Mouse (Mus musculus): Measurements from ENCODE around the gene Ckmt1. TPM values are rescaled to one million over a fixed set of nuclear protein-coding genes. Genes with fewer than 3 reads are reported as not detected.
"Not testable (repeated sequence)": the region's sequence is repeated elsewhere in the genome, so short reads cannot be mapped to it uniquely, and the experiment has no call there.

Ckmt1 gene
- polyA plus RNA-seq, 1 experiment from 2014 or later = 108 TPM

- not testable (repeated sequence) for H3K4me1 ChIP-seq (ENCODE audit: control insufficient read depth, insufficient read depth, low read length); ATAC-seq; H3K27me3 ChIP-seq (ENCODE audit: control insufficient read depth, insufficient read depth, low read depth, low read length); H3K9me3 ChIP-seq (replicated peaks; ENCODE audit: control insufficient read depth, low read length, poor library complexity, severe bottlenecking); H3K27ac ChIP-seq (ENCODE audit: low read length); H3K4me2 ChIP-seq (ENCODE audit: low read length); H3K36me3 ChIP-seq (ENCODE audit: control insufficient read depth, insufficient read depth, low read length); H3K9ac ChIP-seq (ENCODE audit: low read depth, low read length); H3K4me3 ChIP-seq (ENCODE audit: low read depth, low read length)
- 99% methylated on average over 14 of the region's 17 CpGs for WGBS
These were observed 29.6 kb downstream of the Ckmt1 start, which contains the start of gene Strc for GRCm38 (mm10) chr2:121386961-121387575. Gene Strc, minus strand, starts transcription at chr2:121387168.

GRCm38 (mm10) chr2:121396624-121397023 lies 39.1 kb downstream of the Ckmt1 start:
- H3K9ac ChIP-seq (ENCODE audit: low read depth, low read length) = no peak overlapping the region
- H3K4me1 ChIP-seq (ENCODE audit: control insufficient read depth, insufficient read depth, low read length) = no peaks in the 10 kb centered on the region
- 14% methylated on average over 8 of the region's 8 CpGs for WGBS
- no peaks in the 10 kb centered on the region for H3K36me3 ChIP-seq (ENCODE audit: control insufficient read depth, insufficient read depth, low read length)
- H3K4me2 ChIP-seq (ENCODE audit: low read length) = no peak overlapping the region
- no peaks in the 10 kb centered on the region for H3K27me3 ChIP-seq (ENCODE audit: control insufficient read depth, insufficient read depth, low read depth, low read length)
- no peak for ATAC-seq
- no peaks in the 10 kb centered on the region for H3K9me3 ChIP-seq (replicated peaks; ENCODE audit: control insufficient read depth, low read length, poor library complexity, severe bottlenecking)
- no peak overlapping the region for H3K27ac ChIP-seq (ENCODE audit: low read length)
- H3K4me3 ChIP-seq (ENCODE audit: low read depth, low read length) = no peak overlapping the region

- no peaks in the 10 kb centered on the region for H3K4me1 ChIP-seq (ENCODE audit: control insufficient read depth, insufficient read depth, low read length)
- H3K4me2 ChIP-seq (ENCODE audit: low read length) = no peak overlapping the region
- no peak for ATAC-seq
- H3K36me3 ChIP-seq (ENCODE audit: control insufficient read depth, insufficient read depth, low read length) = no peaks in the 10 kb centered on the region
- no peak overlapping the region for H3K4me3 ChIP-seq (ENCODE audit: low read depth, low read length)
- no peak overlapping the region for H3K9ac ChIP-seq (ENCODE audit: low read depth, low read length)
- no peak overlapping the region for H3K27ac ChIP-seq (ENCODE audit: low read length)
- no peaks in the 10 kb centered on the region for H3K27me3 ChIP-seq (ENCODE audit: control insufficient read depth, insufficient read depth, low read depth, low read length)
- no peaks in the 10 kb centered on the region for H3K9me3 ChIP-seq (replicated peaks; ENCODE audit: control insufficient read depth, low read length, poor library complexity, severe bottlenecking)
These were observed 45.8 kb downstream of the Ckmt1 start for GRCm38 (mm10) chr2:121403296-121403695.

GRCm38 (mm10) chr2:121408160-121408559 lies 50.6 kb downstream of the Ckmt1 start:
- Histone ChIP-seq H3K4me2 (ENCODE audit: low read length) (no peak overlapping the region), H3K27me3 (ENCODE audit: control insufficient read depth, insufficient read depth, low read depth, low read length) (no peaks in the 10 kb centered on the region), H3K4me1 (ENCODE audit: control insufficient read depth, insufficient read depth, low read length) (peaks cover 6% of the 10 kb centered on the region), H3K9ac (ENCODE audit: low read depth, low read length) (no peak overlapping the region), H3K36me3 (ENCODE audit: control insufficient read depth, insufficient read depth, low read length) (no peaks in the 10 kb centered on the region), H3K4me3 (ENCODE audit: low read depth, low read length) (no peak overlapping the region), H3K9me3 (replicated peaks; ENCODE audit: control insufficient read depth, low read length, poor library complexity, severe bottlenecking) (no peaks in the 10 kb centered on the region), H3K27ac (ENCODE audit: low read length) (no peak overlapping the region)
- ATAC-seq = no peak
- WGBS = 31% methylated on average over 4 of the region's 4 CpGs

- 11% methylated on average over 4 of the region's 4 CpGs for WGBS
- no peaks in the 10 kb centered on the region for H3K9me3 ChIP-seq (replicated peaks; ENCODE audit: control insufficient read depth, low read length, poor library complexity, severe bottlenecking)
- no peaks in the 10 kb centered on the region for H3K27me3 ChIP-seq (ENCODE audit: control insufficient read depth, insufficient read depth, low read depth, low read length)
- ATAC-seq = peak; percentile 16; the same call in 1 of the 2 replicates
- peak overlapping the region; percentile 64 for H3K4me2 ChIP-seq (ENCODE audit: low read length)
- peak overlapping the region; percentile 99 for H3K4me3 ChIP-seq (ENCODE audit: low read depth, low read length)
- H3K4me1 ChIP-seq (ENCODE audit: control insufficient read depth, insufficient read depth, low read length) = peaks cover 26% of the 10 kb centered on the region
- peak overlapping the region; percentile 94 for H3K27ac ChIP-seq (ENCODE audit: low read length)
- no peaks in the 10 kb centered on the region for H3K36me3 ChIP-seq (ENCODE audit: control insufficient read depth, insufficient read depth, low read length)
- peak overlapping the region; percentile 96 for H3K9ac ChIP-seq (ENCODE audit: low read depth, low read length)
These were observed 55.4 kb downstream of the Ckmt1 start for GRCm38 (mm10) chr2:121412843-121413386.

Other genes with a start within 250 kb of the Ckmt1 start
- not detected in 2 replicates for gene Tgm7, start 247.9 kb upstream of the Ckmt1 start, polyA plus RNA-seq (2015; fragmentation: Nextera tagmentation; extraction: Ambion mirVana)
- gene Adal, start 217.3 kb upstream of the Ckmt1 start, polyA plus RNA-seq (2015; fragmentation: Nextera tagmentation; extraction: Ambion mirVana) = 24.3 and 30.3 TPM in 2 replicates
- 20.3 and 20.4 TPM in 2 replicates for gene Lcmt2, start 217.1 kb upstream of the Ckmt1 start, polyA plus RNA-seq (2015; fragmentation: Nextera tagmentation; extraction: Ambion mirVana)
- 50.4 and 53.9 TPM in 2 replicates for gene Tubgcp4, start 187.1 kb upstream of the Ckmt1 start, polyA plus RNA-seq (2015; fragmentation: Nextera tagmentation; extraction: Ambion mirVana)
- gene Zscan29, start 186.6 kb upstream of the Ckmt1 start, polyA plus RNA-seq (2015; fragmentation: Nextera tagmentation; extraction: Ambion mirVana) = 6.8 and 7.0 TPM in 2 replicates
- 170 and 193 TPM in 2 replicates for gene Trp53bp1, start 86.3 kb upstream of the Ckmt1 start, polyA plus RNA-seq (2015; fragmentation: Nextera tagmentation; extraction: Ambion mirVana)
- gene Map1a, start 68.1 kb upstream of the Ckmt1 start, polyA plus RNA-seq (2015; fragmentation: Nextera tagmentation; extraction: Ambion mirVana) = 17.0 and 20.1 TPM in 2 replicates
- gene Ppip5k1, start 2.3 kb upstream of the Ckmt1 start, polyA plus RNA-seq (2015; fragmentation: Nextera tagmentation; extraction: Ambion mirVana) = 23.3 and 24.5 TPM in 2 replicates
- 0.03 and 0.04 TPM in 2 replicates for gene Strc, start 29.5 kb downstream of the Ckmt1 start, polyA plus RNA-seq (2015; fragmentation: Nextera tagmentation; extraction: Ambion mirVana)
- gene Pdia3, start 56.1 kb downstream of the Ckmt1 start, polyA plus RNA-seq (2015; fragmentation: Nextera tagmentation; extraction: Ambion mirVana) = 377 and 397 TPM in 2 replicates
- gene Catsper2, start 56.1 kb downstream of the Ckmt1 start, polyA plus RNA-seq (2015; fragmentation: Nextera tagmentation; extraction: Ambion mirVana) = 4.1 and 6.0 TPM in 2 replicates
- 2.9 and 3.5 TPM in 2 replicates for gene Ell3, start 86.6 kb downstream of the Ckmt1 start, polyA plus RNA-seq (2015; fragmentation: Nextera tagmentation; extraction: Ambion mirVana)
- 247 and 265 TPM in 2 replicates for gene Serf2, start 91.5 kb downstream of the Ckmt1 start, polyA plus RNA-seq (2015; fragmentation: Nextera tagmentation; extraction: Ambion mirVana)
- gene Hypk, start 95.6 kb downstream of the Ckmt1 start, polyA plus RNA-seq (2015; fragmentation: Nextera tagmentation; extraction: Ambion mirVana) = 103 and 110 TPM in 2 replicates
- gene Serinc4, start 99.1 kb downstream of the Ckmt1 start, polyA plus RNA-seq (2015; fragmentation: Nextera tagmentation; extraction: Ambion mirVana) = 1.6 and 1.7 TPM in 2 replicates
- 75.4 and 80.1 TPM in 2 replicates for gene Mfap1b, start 116.4 kb downstream of the Ckmt1 start, polyA plus RNA-seq (2015; fragmentation: Nextera tagmentation; extraction: Ambion mirVana)
- 29.7 and 32.2 TPM in 2 replicates for gene Mfap1a, start 149.0 kb downstream of the Ckmt1 start, polyA plus RNA-seq (2015; fragmentation: Nextera tagmentation; extraction: Ambion mirVana)
- gene Wdr76, start 149.0 kb downstream of the Ckmt1 start, polyA plus RNA-seq (2015; fragmentation: Nextera tagmentation; extraction: Ambion mirVana) = 3.2 and 4.1 TPM in 2 replicates